Mouse (Mus musculus) retina, embryonic 14.5 days (tissue): Measurements from ENCODE around the gene Skil.
A peak's percentile ranks its signal among the peaks of the same experiment; 100 is the strongest.
"Not testable (repeated sequence)": the region's sequence is repeated elsewhere in the genome, so short reads cannot be mapped to it uniquely, and the experiment has no call there.

Experiments used
- DNase-seq: peaks from one replicate; pipeline ENCODE4 v3.0.0-alpha.2; 2015; ENCODE audit warnings: low spot score

Skil gene

GRCm38 (mm10) chr3:31129766-31130165 is 34.9 kb downstream of the Skil start:
- no peak for DNase-seq

GRCm38 (mm10) chr3:31133664-31134063 is 38.8 kb downstream of the Skil start:
- no peak for DNase-seq

GRCm38 (mm10) chr3:31134246-31134645 is 39.4 kb downstream of the Skil start:
- no peak for DNase-seq

- no peak for DNase-seq
Measured at GRCm38 (mm10) chr3:31134696-31135095, 39.8 kb downstream of the Skil start.

GRCm38 (mm10) chr3:31136591-31136990 is 41.7 kb downstream of the Skil start:
- not testable (repeated sequence) for DNase-seq

GRCm38 (mm10) chr3:31138454-31139424 is 43.9 kb downstream of the Skil start:
- DNase-seq = peak; percentile 95

- DNase-seq = no peak
Measured at GRCm38 (mm10) chr3:31141621-31142020, 46.8 kb downstream of the Skil start.

GRCm38 (mm10) chr3:31145222-31145621 is 50.4 kb downstream of the Skil start:
- not testable (repeated sequence) for DNase-seq

- peak; percentile 99 for DNase-seq
Measured at GRCm38 (mm10) chr3:31145641-31146290, 50.9 kb downstream of the Skil start.

GRCm38 (mm10) chr3:31148595-31148994 is 53.7 kb downstream of the Skil start:
- no peak for DNase-seq

- peak; percentile 78 for DNase-seq
Measured at GRCm38 (mm10) chr3:31149706-31150105, 54.8 kb downstream of the Skil start, which contains the start of gene Cldn11. Gene Cldn11 (plus strand): TSS chr3:31149920.

- no peak for DNase-seq
Measured at GRCm38 (mm10) chr3:31152108-31152507, 57.2 kb downstream of the Skil start.

GRCm38 (mm10) chr3:31156126-31156525 is 61.3 kb downstream of the Skil start:
- DNase-seq = no peak

GRCm38 (mm10) chr3:31157776-31158175 is 62.9 kb downstream of the Skil start:
- DNase-seq = no peak

GRCm38 (mm10) chr3:31160046-31160445 is 65.2 kb downstream of the Skil start:
- DNase-seq = no peak

- peak; percentile 70 for DNase-seq
Measured at GRCm38 (mm10) chr3:31161336-31161735, 66.5 kb downstream of the Skil start.

- DNase-seq = no peak
Measured at GRCm38 (mm10) chr3:31162860-31163259, 68.0 kb downstream of the Skil start.

GRCm38 (mm10) chr3:31165803-31166202 is 70.9 kb downstream of the Skil start:
- DNase-seq = no peak

- DNase-seq = peak; percentile 67
Measured at GRCm38 (mm10) chr3:31166365-31166871, 71.6 kb downstream of the Skil start.
